Mouse (Mus musculus) testis, adult 2 months (tissue): Measurements from ENCODE around the gene Gbp2b. TPM values are rescaled to one million over a fixed set of nuclear protein-coding genes. Genes with fewer than 3 reads are reported as not detected.
"Not testable (repeated sequence)": the region's sequence is repeated elsewhere in the genome, so short reads cannot be mapped to it uniquely, and the experiment has no call there.

Source experiments
- H3K27ac ChIP-seq: fragments of 200-500 bp; 2 replicates; pipeline ENCODE4 v1.5.1; 2012; ENCODE audit warnings: low read depth, low read length; ENCODE audit not compliant: control insufficient read depth, insufficient read depth
- H3K27me3 ChIP-seq: fragments of 200-500 bp; 2 replicates; pipeline ENCODE4 v1.6.1; 2012; ENCODE audit warnings: mild to moderate bottlenecking, low read length, moderate library complexity; ENCODE audit not compliant: control insufficient read depth, insufficient read depth
- H3K36me3 ChIP-seq: fragments of 200-500 bp; 2 replicates; pipeline ENCODE4 v1.6.1; 2012; ENCODE audit warnings: mild to moderate bottlenecking, low read length; ENCODE audit not compliant: control insufficient read depth, insufficient read depth
- H3K4me1 ChIP-seq: fragments of 200-500 bp; 2 replicates; pipeline ENCODE4 v1.6.1; 2012; ENCODE audit warnings: low read length; ENCODE audit not compliant: control insufficient read depth, insufficient read depth
- H3K4me3 ChIP-seq: fragments of 200-500 bp; 2 replicates; pipeline ENCODE4 v1.5.1; 2012; ENCODE audit warnings: low read depth, mild to moderate bottlenecking, low read length, moderate library complexity, mixed read lengths; ENCODE audit not compliant: control insufficient read depth
- CTCF ChIP-seq: fragments of 200-500 bp; IDR thresholded peaks from 2 replicates; pipeline ENCODE4 v1.5.1; 2012; ENCODE audit warnings: low read depth, mild to moderate bottlenecking, inconsistent platforms, low read length, moderate library complexity; ENCODE audit not compliant: control insufficient read depth, insufficient read depth, insufficient replicate concordance
- POLR2A ChIP-seq: fragments of 200-500 bp; IDR thresholded peaks from 2 replicates; pipeline ENCODE4 v1.6.1; 2012; ENCODE audit warnings: low read depth, mild to moderate bottlenecking, inconsistent platforms, low read length, moderate library complexity; ENCODE audit not compliant: control insufficient read depth
- polyA plus RNA-seq: library from polyadenylated mRNA; depleted of rRNA; stranded (reverse); fragments of >200 nt; gene quantifications from 2 replicates; pipeline ENCODE4 v1.2.3, GENCODE M21; 2012

Gbp2b gene
- polyA plus RNA-seq, 1 experiment, result 0.06 TPM

DNA sequence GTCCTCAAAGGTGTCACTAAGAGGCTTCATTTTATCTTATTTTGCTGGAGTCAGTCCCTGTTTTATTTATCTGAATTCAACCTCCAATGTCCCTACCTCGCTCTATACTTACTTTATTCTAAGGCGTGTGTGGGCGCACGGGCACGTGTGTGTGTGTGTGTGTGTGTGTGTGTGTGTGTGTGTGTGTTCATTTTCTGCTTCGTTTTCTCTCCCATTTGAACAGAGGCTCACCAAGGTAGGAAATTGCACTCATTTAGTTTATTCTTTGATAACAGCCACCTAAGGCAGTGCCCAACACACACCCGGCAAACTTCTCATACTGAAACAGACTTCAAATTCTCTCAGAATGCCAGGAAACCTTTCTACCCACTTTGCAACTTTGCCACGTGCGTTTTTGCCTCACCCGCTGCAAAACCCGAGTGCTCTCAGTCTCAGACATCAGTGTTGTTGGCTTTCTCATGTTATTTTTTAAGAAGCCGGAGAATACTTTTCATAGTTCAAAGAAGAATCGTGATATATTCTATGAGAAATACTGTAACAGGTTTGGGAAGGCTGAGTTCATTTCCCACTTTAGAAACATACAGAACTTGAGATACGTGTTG lies 33.5 kb upstream of the Gbp2b start:
- TF ChIP-seq CTCF (no peak), POLR2A (no peak)
- Histone ChIP-seq H3K4me1 (peaks cover 3% of the 10 kb centered on the region; the same call in 1 of the 2 replicates), H3K36me3 (no peaks in the 10 kb centered on the region), H3K4me3 (no peak overlapping the region), H3K27me3 (no peaks in the 10 kb centered on the region), H3K27ac (no peak overlapping the region)

DNA sequence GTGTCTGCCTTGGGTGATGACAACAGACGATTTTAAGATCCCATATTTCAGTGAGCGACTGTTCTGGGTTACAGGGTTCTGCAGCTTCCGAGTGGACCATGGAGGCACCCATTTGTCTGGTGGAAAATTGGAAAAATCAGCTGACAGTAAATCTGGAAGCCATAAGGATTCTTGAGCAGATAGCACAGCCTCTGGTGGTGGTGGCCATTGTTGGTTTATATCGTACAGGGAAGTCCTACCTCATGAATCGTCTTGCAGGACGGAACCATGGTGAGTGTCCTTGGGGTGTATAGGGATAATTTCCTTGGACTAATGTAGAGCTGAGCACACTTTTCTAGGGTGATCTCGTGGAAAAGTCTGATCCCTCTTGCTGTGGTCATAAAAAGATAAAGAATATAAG lies 33.0 kb upstream of the Gbp2b start:
- Histone ChIP-seq H3K4me1 (peaks cover 3% of the 10 kb centered on the region; the same call in 1 of the 2 replicates), H3K36me3 (no peaks in the 10 kb centered on the region), H3K27me3 (no peaks in the 10 kb centered on the region), H3K27ac (no peak overlapping the region), H3K4me3 (no peak overlapping the region)
- TF ChIP-seq POLR2A (no peak), CTCF (no peak)

DNA sequence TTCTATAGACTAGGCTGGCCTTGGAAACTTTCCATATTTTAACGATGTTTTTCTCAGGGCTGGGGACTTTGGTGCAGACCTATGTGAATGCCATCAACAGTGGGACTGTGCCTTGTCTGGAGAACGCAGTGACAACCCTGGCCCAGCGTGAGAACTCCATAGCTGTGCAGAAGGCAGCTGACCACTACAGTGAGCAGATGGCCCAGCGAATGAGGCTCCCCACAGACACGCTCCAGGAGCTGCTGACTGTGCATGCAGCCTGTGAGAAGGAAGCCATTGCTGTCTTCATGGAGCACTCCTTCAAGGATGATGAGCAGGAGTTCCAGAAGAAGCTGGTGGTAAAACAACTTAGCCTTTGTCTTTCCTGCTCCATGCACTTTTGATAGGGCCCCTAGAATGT lies 27.2 kb upstream of the Gbp2b start:
- not testable (repeated sequence) for H3K4me1 ChIP-seq, H3K36me3 ChIP-seq, H3K27ac ChIP-seq, H3K27me3 ChIP-seq, H3K4me3 ChIP-seq

DNA sequence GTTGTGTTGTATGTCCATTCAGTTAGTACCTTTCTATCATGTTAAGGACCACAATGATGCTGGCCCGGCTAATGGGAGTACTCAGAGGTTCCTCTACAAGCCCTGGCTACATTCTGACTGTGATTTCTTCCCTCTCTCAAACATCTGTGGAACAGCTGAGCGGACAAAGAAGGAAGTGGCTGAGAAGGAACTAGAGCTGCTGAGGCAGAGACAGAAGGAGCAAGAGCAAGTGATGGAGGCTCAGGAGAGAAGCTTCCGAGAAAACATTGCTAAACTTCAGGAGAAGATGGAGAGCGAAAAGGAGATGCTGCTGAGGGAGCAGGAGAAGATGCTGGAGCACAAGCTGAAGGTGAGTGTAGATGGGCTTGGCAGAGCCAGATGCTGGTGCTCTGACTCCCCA lies 23.9 kb upstream of the Gbp2b start:
- TF ChIP-seq POLR2A, result no peak
- no peak for TF ChIP-seq CTCF
- H3K27me3 ChIP-seq, result no peaks in the 10 kb centered on the region
- H3K36me3 ChIP-seq, result no peaks in the 10 kb centered on the region
- no peak overlapping the region for H3K27ac ChIP-seq
- H3K4me1 ChIP-seq, result no peaks in the 10 kb centered on the region
- no peak overlapping the region for H3K4me3 ChIP-seq

DNA sequence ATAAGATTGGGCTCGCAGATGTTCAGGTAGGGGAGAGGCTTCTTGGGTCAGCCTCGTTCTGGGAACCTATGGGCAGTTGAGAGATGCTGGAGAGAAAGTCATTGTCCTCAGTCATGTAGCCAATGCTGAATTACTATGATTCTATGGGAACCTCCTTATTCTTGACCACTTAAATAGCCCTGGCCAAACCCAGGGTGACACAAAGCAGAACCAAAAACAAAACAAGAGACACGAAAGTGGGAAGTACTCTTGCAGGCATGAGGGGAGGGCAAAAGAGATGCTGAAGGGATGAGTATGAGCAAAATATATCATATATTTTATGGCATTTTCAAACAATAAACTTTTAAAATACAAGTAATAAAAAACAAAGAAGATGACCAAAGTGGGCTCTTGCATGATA lies 17.5 kb upstream of the Gbp2b start:
- no peak for TF ChIP-seq CTCF
- TF ChIP-seq POLR2A, result no peak
- H3K27ac ChIP-seq, result no peak overlapping the region
- no peaks in the 10 kb centered on the region for H3K36me3 ChIP-seq
- H3K27me3 ChIP-seq, result no peaks in the 10 kb centered on the region
- no peaks in the 10 kb centered on the region for H3K4me1 ChIP-seq
- H3K4me3 ChIP-seq, result no peak overlapping the region

DNA sequence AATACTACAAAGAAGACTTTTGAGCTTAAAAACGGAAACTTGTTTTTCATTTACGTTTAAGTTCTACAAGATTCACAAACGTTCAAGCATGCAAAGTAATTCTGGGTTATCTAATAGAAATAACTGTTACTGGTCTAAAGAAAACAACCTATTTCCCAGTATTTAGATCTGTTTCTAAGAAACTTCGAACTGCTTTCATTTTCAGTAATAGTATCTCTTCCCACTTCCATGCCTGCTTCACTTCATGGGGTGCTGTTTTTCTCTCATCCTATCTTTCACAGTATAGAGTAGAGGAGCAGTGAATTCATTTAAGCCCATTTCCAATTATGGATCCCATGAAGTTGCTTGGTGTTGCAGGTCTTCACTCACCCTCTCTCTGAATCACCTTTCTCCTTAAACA lies 16.3 kb upstream of the Gbp2b start:
- no peaks in the 10 kb centered on the region for H3K27me3 ChIP-seq
- no peaks in the 10 kb centered on the region for H3K36me3 ChIP-seq
- H3K4me1 ChIP-seq, result no peaks in the 10 kb centered on the region
- no peak overlapping the region for H3K27ac ChIP-seq
- H3K4me3 ChIP-seq, result no peak overlapping the region
- no peak for TF ChIP-seq POLR2A
- no peak for TF ChIP-seq CTCF

DNA sequence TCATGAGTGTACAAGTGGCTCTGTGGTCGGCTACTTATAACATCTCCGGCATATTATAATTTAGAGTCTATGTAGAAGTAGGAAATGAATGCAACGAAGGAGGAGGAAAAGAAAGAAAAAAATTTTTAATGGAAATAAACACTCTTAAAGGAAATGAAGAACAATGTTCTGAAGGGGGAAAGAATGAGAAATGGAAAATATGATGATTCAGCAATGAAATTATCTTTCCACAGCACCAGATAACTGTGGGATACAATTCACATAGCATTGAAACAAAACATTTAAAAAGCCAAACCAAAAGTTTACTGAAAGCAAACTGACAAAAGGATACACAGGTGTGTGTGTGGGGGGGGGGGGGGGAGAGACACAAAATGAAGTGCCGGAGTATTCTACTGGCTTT lies 11.6 kb upstream of the Gbp2b start:
- TF ChIP-seq CTCF, result no peak
- no peak for TF ChIP-seq POLR2A
- Histone ChIP-seq H3K4me3 (no peak overlapping the region), H3K36me3 (no peaks in the 10 kb centered on the region), H3K27ac (no peak overlapping the region), H3K27me3 (no peaks in the 10 kb centered on the region), H3K4me1 (no peaks in the 10 kb centered on the region)

DNA sequence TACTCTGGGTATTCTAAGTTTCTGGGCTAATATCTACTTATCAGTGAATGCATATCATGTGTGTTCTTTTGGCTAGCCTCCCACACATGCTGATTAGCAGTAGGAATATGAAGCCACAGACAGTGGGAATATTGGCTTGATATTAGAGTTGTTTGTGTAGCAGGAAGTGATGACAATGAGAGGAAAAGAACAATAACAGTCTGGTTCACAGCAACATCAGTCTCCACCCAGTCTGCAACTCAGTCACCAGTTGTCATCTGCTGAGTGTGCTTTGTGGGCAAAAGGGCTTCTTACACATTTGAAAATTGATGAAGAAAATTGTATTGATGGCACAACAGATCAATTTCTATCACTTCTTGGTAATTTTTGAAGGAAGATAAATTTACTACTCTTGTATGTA lies 7.3 kb upstream of the Gbp2b start:
- Histone ChIP-seq H3K4me3 (no peak overlapping the region), H3K36me3 (no peaks in the 10 kb centered on the region), H3K4me1 (no peaks in the 10 kb centered on the region), H3K27ac (no peak overlapping the region), H3K27me3 (no peaks in the 10 kb centered on the region)
- no peak for TF ChIP-seq POLR2A
- no peak for TF ChIP-seq CTCF
